In genomic region chr10:86032517-86032916, GRCm38 (mm10) we compare ENCODE assay signal across 17 mouse cellular contexts. TPM values are rescaled to one million over a fixed set of nuclear protein-coding genes. Genes with fewer than 3 reads are reported as not detected.
DNase-seq lines count a peak whose midpoint lies in the region; ATAC-seq and TF ChIP-seq lines count a peak whose summit lies in the region.
"Had no signal": no experiment of that assay in that cellular context is flagged by ENCODE, and none has a peak within 500 bp of the region (broad histone marks: within the 10 kb centered on the region; RNA-seq: fewer than 3 reads in every experiment).

No protein-coding gene starts in this region.

- no peak for TF ChIP-seq POLR2A in cortical plate, adult 2 months (IDR thresholded peaks at IDR 0.05; ENCODE audit: extremely low read depth, insufficient read depth, low read length)
- no peak for TF ChIP-seq POLR2A in limb, embryonic 14.5 days (IDR thresholded peaks at IDR 0.05; ENCODE audit: borderline replicate concordance, extremely low read depth, insufficient read depth, insufficient read length)

- H3K27me3 ChIP-seq in intestine, embryonic 15.5 days (replicated peaks) = no peaks in the 10 kb centered on the region
- H3K27me3 ChIP-seq in intestine, postnatal 0 days (replicated peaks; ENCODE audit: control insufficient read depth, insufficient read depth, low read length) = no peaks in the 10 kb centered on the region
- H3K27me3 ChIP-seq in limb, embryonic 14.5 days (ENCODE audit: control insufficient read depth, insufficient read depth, low read length) = no peaks in the 10 kb centered on the region
- H3K27me3 ChIP-seq: embryonic facial prominence, embryonic 13.5 days had no signal

- peaks cover 8% of the 10 kb centered on the region; the same call in 1 of the 2 replicates for H3K36me3 ChIP-seq in intestine, embryonic 15.5 days
- peaks cover 39% of the 10 kb centered on the region for H3K36me3 ChIP-seq in intestine, postnatal 0 days (ENCODE audit: control insufficient read depth, insufficient read depth)
- peaks cover 22% of the 10 kb centered on the region for H3K36me3 ChIP-seq in limb, embryonic 14.5 days (ENCODE audit: control insufficient read depth, insufficient read depth, low read length)

- no peaks in the 10 kb centered on the region for H3K4me1 ChIP-seq in intestine, embryonic 15.5 days (replicated peaks)
- H3K4me1 ChIP-seq in intestine, postnatal 0 days (replicated peaks; ENCODE audit: control insufficient read depth, insufficient read depth, low read length) = no peaks in the 10 kb centered on the region
- H3K4me1 ChIP-seq in cortical plate, adult 2 months (ENCODE audit: control insufficient read depth, insufficient read depth, low read length) = no peaks in the 10 kb centered on the region; the same call in 1 of the 2 replicates
- H3K4me1 ChIP-seq in limb, embryonic 14.5 days (ENCODE audit: control insufficient read depth, insufficient read depth, low read length) = peaks cover 11% of the 10 kb centered on the region

- H3K4me3 ChIP-seq in intestine, embryonic 15.5 days (replicated peaks) = no peak overlapping the region
- H3K4me3 ChIP-seq in intestine, postnatal 0 days (ENCODE audit: low read depth, low read length) = no peak overlapping the region
- no peak overlapping the region for H3K4me3 ChIP-seq in cortical plate, adult 2 months (ENCODE audit: insufficient read depth, low read length)
- H3K4me3 ChIP-seq in limb, embryonic 14.5 days (replicated peaks; ENCODE audit: low read length) = no peak overlapping the region
- H3K4me3 ChIP-seq: embryonic facial prominence, embryonic 13.5 days had no signal

- no peak overlapping the region for H3K9ac ChIP-seq in intestine, embryonic 15.5 days
- H3K9ac ChIP-seq in intestine, postnatal 0 days (ENCODE audit: low read depth, low read length) = no peak overlapping the region
- no peak overlapping the region for H3K9ac ChIP-seq in limb, embryonic 14.5 days (ENCODE audit: low read depth, low read length, severe bottlenecking)
- H3K9ac ChIP-seq: embryonic facial prominence, embryonic 13.5 days had no signal

- H3K27ac ChIP-seq in intestine, embryonic 15.5 days = no peak overlapping the region
- H3K27ac ChIP-seq in intestine, postnatal 0 days (ENCODE audit: low read depth, low read length) = no peak overlapping the region
- peak overlapping the region; percentile 79; the same call in 1 of the 2 replicates for H3K27ac ChIP-seq in cortical plate, adult 2 months (ENCODE audit: insufficient read depth, low read length)
- H3K27ac ChIP-seq in limb, embryonic 14.5 days (replicated peaks; ENCODE audit: low read depth, low read length) = peak overlapping the region; percentile 72

- no peaks in the 10 kb centered on the region for H3K9me3 ChIP-seq in intestine, embryonic 15.5 days
- H3K9me3 ChIP-seq in intestine, postnatal 0 days (ENCODE audit: control insufficient read depth) = no peaks in the 10 kb centered on the region
- H3K9me3 ChIP-seq in limb, embryonic 14.5 days (ENCODE audit: control insufficient read depth, low read length) = no peaks in the 10 kb centered on the region
- H3K9me3 ChIP-seq: embryonic facial prominence, embryonic 13.5 days had no signal

- TF ChIP-seq CTCF in intestine, postnatal 0 days (IDR thresholded peaks at IDR 0.05; ENCODE audit: low read depth) = no peak
- no peak for TF ChIP-seq CTCF in cortical plate, adult 2 months (IDR thresholded peaks at IDR 0.05; ENCODE audit: extremely low read depth, insufficient read depth, low read length)

- ATAC-seq in intestine, embryonic 15.5 days = peak; percentile 50; the same call in 1 of the 2 replicates
- no peak for ATAC-seq in intestine, postnatal 0 days
- peak; percentile 86 for ATAC-seq in limb, embryonic 14.5 days (ENCODE audit: low FRiP score, low read depth)
- ATAC-seq: CD4-positive, CD25-positive, alpha-beta regulatory T cell, adult 4 months had no signal

- peak; percentile 11 for DNase-seq in embryo, embryonic 10 days (ENCODE audit: low spot score)
- DNase-seq in embryo, embryonic 9.5 days (ENCODE audit: extremely low spot score) = no peak
- DNase-seq in limb, embryonic 14.5 days (ENCODE audit: low spot score) = peak; percentile 24
- no peak for DNase-seq in urinary bladder, adult 2 months (ENCODE audit: low spot score)
- DNase-seq in thymus, adult 18-20 months = no peak
- DNase-seq: cerebellum, adult 9-11 months; heart, postnatal 4 days; kidney, postnatal 4 days had no signal

- H3K4me2 ChIP-seq in intestine, embryonic 15.5 days (replicated peaks) = no peak overlapping the region
- H3K4me2 ChIP-seq in intestine, postnatal 0 days (replicated peaks; ENCODE audit: low read depth) = no peak overlapping the region
- no peak overlapping the region for H3K4me2 ChIP-seq in limb, embryonic 14.5 days (replicated peaks; ENCODE audit: low read depth, low read length, severe bottlenecking)
- H3K4me2 ChIP-seq: embryonic facial prominence, embryonic 13.5 days had no signal

- WGBS in intestine, embryonic 15.5 days = 78% methylated on average over 3 of the region's 3 CpGs
- 84% methylated on average over 3 of the region's 3 CpGs for WGBS in intestine, postnatal 0 days
- WGBS in limb, embryonic 14.5 days = 43% methylated on average over 3 of the region's 3 CpGs

RNA-seq across cellular contexts. Expression of gene Fbxo7, which starts 10.7 kb away (rescaled TPM):
- polyA plus RNA-seq in intestine, embryonic 15.5 days (2015; fragmentation: Nextera tagmentation; extraction: Ambion mirVana) = 29.5 and 30.0 TPM in 2 replicates
- 28.6 and 33.5 TPM in 2 replicates for polyA plus RNA-seq in intestine, postnatal 0 days (2015; fragmentation: Nextera tagmentation; extraction: Ambion mirVana)
- 35.8 and 38.2 TPM in 2 replicates for polyA plus RNA-seq in cortical plate, adult 2 months (2012; rRNA removed)
- 33.7 and 41.9 TPM in 2 replicates for polyA plus RNA-seq in limb, embryonic 14.5 days (2012; rRNA removed)
- polyA plus RNA-seq in limb, embryonic 14.5 days (2014; fragmentation: Nextera tagmentation; extraction: Ambion mirVana) = 31.2 and 32.4 TPM in 2 replicates
- 29.6 and 31.4 TPM in 2 replicates for polyA plus RNA-seq in urinary bladder, adult 2 months (2012; rRNA removed)

RNA-seq across cellular contexts. Expression of gene Bpifc, which starts 20.8 kb away (rescaled TPM):
- 0.11 TPM in 2 replicates for polyA plus RNA-seq in intestine, embryonic 15.5 days (2015; fragmentation: Nextera tagmentation; extraction: Ambion mirVana)
- polyA plus RNA-seq in intestine, postnatal 0 days (2015; fragmentation: Nextera tagmentation; extraction: Ambion mirVana) = not detected in 2 replicates
- polyA plus RNA-seq in cortical plate, adult 2 months (2012; rRNA removed) = 0.17 and 0.23 TPM in 2 replicates
- polyA plus RNA-seq in limb, embryonic 14.5 days (2012; rRNA removed) = 4.0 TPM in 2 replicates
- polyA plus RNA-seq in limb, embryonic 14.5 days (2014; fragmentation: Nextera tagmentation; extraction: Ambion mirVana) = 6.3 and 9.4 TPM in 2 replicates
- 0.06 and 0.18 TPM in 2 replicates for polyA plus RNA-seq in urinary bladder, adult 2 months (2012; rRNA removed)
- polyA plus RNA-seq: CD4-positive, CD25-positive, alpha-beta regulatory T cell, adult 4 months; forebrain, embryonic 11.5 days; G1E; heart, embryonic 14.5 days; neural tube, embryonic 14.5 days had no signal

Comparison
In these comparisons a context has a peak if more than half of its experiments do, and no peak if none do; other contexts are left out.
1. DNase-seq: peak in embryo, embryonic 10 days (single experiment) and limb, embryonic 14.5 days (single experiment); none in embryo, embryonic 9.5 days (single experiment), urinary bladder, adult 2 months (single experiment) and thymus, adult 18-20 months (0 of 2).
2. H3K27ac ChIP-seq: peak in cortical plate, adult 2 months (single experiment) and limb, embryonic 14.5 days (single experiment); none in intestine, embryonic 15.5 days (single experiment) and intestine, postnatal 0 days (single experiment).